Mouse (Mus musculus) stomach, postnatal 0 days (tissue): ENCODE data around the gene Mbnl1.

ENCODE experiments used
- CTCF ChIP-seq: IDR thresholded peaks from 2 replicates; pipeline ENCODE4 v1.5.1; 2016; ENCODE audit warnings: antibody characterized with exemption, low read depth, mild to moderate bottlenecking, moderate library complexity
- EP300 ChIP-seq: optimal IDR thresholded peaks from 2 replicates; pipeline ENCODE3; 2016; ENCODE audit warnings: antibody characterized with exemption

GRCm38 (mm10) chr3:60611839-60612238 is 139.2 kb downstream of the Mbnl1 start:
- peak; percentile 82 for TF ChIP-seq CTCF
- TF ChIP-seq EP300 = no peak
